Comparison of ENCODE assay signal across 22 mouse cellular contexts in the genomic region with DNA sequence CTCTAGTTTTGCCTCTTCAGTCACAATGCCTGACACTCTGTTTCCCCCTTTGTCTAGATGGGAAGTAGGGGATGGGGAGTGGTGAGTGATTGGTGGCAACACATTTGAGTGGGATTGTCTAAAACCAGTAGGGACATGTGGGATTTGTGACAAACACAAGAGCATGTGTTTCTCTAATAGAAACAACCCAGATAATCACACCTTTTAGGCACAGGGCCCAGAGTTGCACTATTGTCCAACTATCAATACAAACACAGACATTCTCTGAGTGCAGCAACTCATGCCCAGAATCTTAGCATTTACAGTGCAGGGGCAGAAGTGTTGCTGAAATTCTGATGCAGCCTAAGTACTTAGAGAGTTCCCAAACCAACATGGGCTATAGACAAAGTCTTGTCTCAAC.
A peak's percentile ranks its signal among the peaks of the same experiment; 100 is the strongest.
DNase-seq lines count a peak whose midpoint lies in the region; ATAC-seq and TF ChIP-seq lines count a peak whose summit lies in the region.
"Had no signal": no experiment of that assay in that cellular context is flagged by ENCODE, and none has a peak within 500 bp of the region (broad histone marks: within the 10 kb centered on the region; RNA-seq: fewer than 3 reads in every experiment).

No protein-coding gene starts in this region.

- no peaks in the 10 kb centered on the region for H3K27me3 ChIP-seq in forebrain, embryonic 14.5 days (replicated peaks; ENCODE audit: control insufficient read depth, insufficient read depth, low read length)
- no peaks in the 10 kb centered on the region for H3K27me3 ChIP-seq in forebrain, embryonic 10.5 days (ENCODE audit: poor library complexity, severe bottlenecking)
- no peaks in the 10 kb centered on the region for H3K27me3 ChIP-seq in midbrain, embryonic 11.5 days (ENCODE audit: control insufficient read depth, insufficient read depth, low read length)
- H3K27me3 ChIP-seq in midbrain, embryonic 15.5 days (replicated peaks): no peaks in the 10 kb centered on the region
- H3K27me3 ChIP-seq: embryonic facial prominence, embryonic 13.5 days; embryonic facial prominence, embryonic 15.5 days; forebrain, embryonic 15.5 days; Patski had no signal

- H3K9me3 ChIP-seq in forebrain, embryonic 14.5 days (replicated peaks; ENCODE audit: control insufficient read depth, low read length): no peaks in the 10 kb centered on the region
- H3K9me3 ChIP-seq in forebrain, embryonic 10.5 days: no peaks in the 10 kb centered on the region
- H3K9me3 ChIP-seq in midbrain, embryonic 11.5 days (ENCODE audit: control insufficient read depth, low read length): no peaks in the 10 kb centered on the region
- no peaks in the 10 kb centered on the region for H3K9me3 ChIP-seq in midbrain, embryonic 15.5 days
- H3K9me3 ChIP-seq: embryonic facial prominence, embryonic 13.5 days; embryonic facial prominence, embryonic 15.5 days; forebrain, embryonic 15.5 days had no signal

- no peak overlapping the region for H3K9ac ChIP-seq in forebrain, embryonic 14.5 days (ENCODE audit: low read length)
- H3K9ac ChIP-seq in midbrain, embryonic 11.5 days (ENCODE audit: low read length): no peak overlapping the region
- no peak overlapping the region for H3K9ac ChIP-seq in midbrain, embryonic 15.5 days
- H3K9ac ChIP-seq: embryonic facial prominence, embryonic 13.5 days; embryonic facial prominence, embryonic 15.5 days; forebrain, embryonic 15.5 days had no signal

- no peak for TF ChIP-seq CTCF in brain, embryonic 14.5 days (IDR thresholded peaks at IDR 0.05; ENCODE audit: borderline replicate concordance, extremely low read depth, insufficient read depth, insufficient read length)

- H3K4me3 ChIP-seq in forebrain, embryonic 14.5 days (ENCODE audit: low read depth, low read length): no peak overlapping the region
- no peak overlapping the region for H3K4me3 ChIP-seq in forebrain, embryonic 10.5 days
- H3K4me3 ChIP-seq in midbrain, embryonic 11.5 days (ENCODE audit: low read depth, low read length): no peak overlapping the region
- H3K4me3 ChIP-seq in midbrain, embryonic 15.5 days: no peak overlapping the region
- H3K4me3 ChIP-seq: embryonic facial prominence, embryonic 13.5 days; embryonic facial prominence, embryonic 15.5 days; erythroblast, embryonic 14.5 days; forebrain, embryonic 15.5 days had no signal

- peaks cover 4% of the 10 kb centered on the region; the same call in 1 of the 2 replicates for H3K4me1 ChIP-seq in forebrain, embryonic 14.5 days (ENCODE audit: control insufficient read depth, insufficient read depth, low read length)
- peaks cover 22% of the 10 kb centered on the region for H3K4me1 ChIP-seq in forebrain, embryonic 10.5 days
- H3K4me1 ChIP-seq in midbrain, embryonic 11.5 days (ENCODE audit: control insufficient read depth, insufficient read depth, low read length): no peaks in the 10 kb centered on the region
- peaks cover 7% of the 10 kb centered on the region for H3K4me1 ChIP-seq in midbrain, embryonic 15.5 days
- H3K4me1 ChIP-seq: embryonic facial prominence, embryonic 13.5 days; embryonic facial prominence, embryonic 15.5 days had no signal

- H3K27ac ChIP-seq in forebrain, embryonic 14.5 days (ENCODE audit: low read depth, low read length): no peak overlapping the region
- no peak overlapping the region for H3K27ac ChIP-seq in forebrain, embryonic 10.5 days
- H3K27ac ChIP-seq in midbrain, embryonic 11.5 days (ENCODE audit: low read depth, low read length): no peak overlapping the region
- H3K27ac ChIP-seq in midbrain, embryonic 15.5 days: no peak overlapping the region
- H3K27ac ChIP-seq: embryonic facial prominence, embryonic 13.5 days; embryonic facial prominence, embryonic 15.5 days; forebrain, embryonic 15.5 days had no signal

- DNase-seq in forebrain, embryonic 14.5 days (ENCODE audit: low spot score): peak; percentile 38
- no peak for DNase-seq in forebrain, embryonic 10.5 days (ENCODE audit: extremely low spot score, low spot score)
- peak; percentile 62 for DNase-seq in midbrain, embryonic 11.5 days (ENCODE audit: low spot score, missing footprints)
- DNase-seq in brain, embryonic 14.5 days (ENCODE audit: low read depth): peak; percentile 57
- no peak for DNase-seq in adrenal gland, postnatal 10 days
- no peak for DNase-seq in adrenal gland, postnatal 4 days (ENCODE audit: low spot score in 2 of 2)
- DNase-seq: adrenal gland, adult 8-10 months; adrenal gland, postnatal 25 days; cerebellum, adult 11 months; cerebellum, adult 18-20 months; cerebellum, adult 8-10 months; cerebellum, adult 9-11 months; cerebellum, postnatal 14 days; cerebellum, postnatal 36 days; embryo, embryonic 11 days had no signal

- H3K4me2 ChIP-seq in forebrain, embryonic 14.5 days (ENCODE audit: low read length): no peak overlapping the region
- no peak overlapping the region for H3K4me2 ChIP-seq in midbrain, embryonic 11.5 days
- H3K4me2 ChIP-seq in midbrain, embryonic 15.5 days: no peak overlapping the region
- H3K4me2 ChIP-seq: embryonic facial prominence, embryonic 13.5 days; embryonic facial prominence, embryonic 15.5 days; forebrain, embryonic 15.5 days had no signal

- peak; percentile 18; the same call in 1 of the 2 replicates for ATAC-seq in forebrain, embryonic 14.5 days
- no peak for ATAC-seq in midbrain, embryonic 11.5 days (ENCODE audit: low FRiP score)
- no peak for ATAC-seq in midbrain, embryonic 15.5 days (replicated peaks)
- ATAC-seq: activated CD4-positive, CD25-positive, alpha-beta regulatory T cell, adult 4 months; forebrain, embryonic 15.5 days; Patski had no signal

- no peaks in the 10 kb centered on the region for H3K36me3 ChIP-seq in forebrain, embryonic 14.5 days (ENCODE audit: control insufficient read depth, insufficient read depth, low read length)
- no peaks in the 10 kb centered on the region for H3K36me3 ChIP-seq in forebrain, embryonic 10.5 days (replicated peaks)
- H3K36me3 ChIP-seq in midbrain, embryonic 11.5 days (ENCODE audit: control insufficient read depth, insufficient read depth, low read length): no peaks in the 10 kb centered on the region
- no peaks in the 10 kb centered on the region for H3K36me3 ChIP-seq in midbrain, embryonic 15.5 days (replicated peaks)
- H3K36me3 ChIP-seq: embryonic facial prominence, embryonic 13.5 days; embryonic facial prominence, embryonic 15.5 days; forebrain, embryonic 15.5 days had no signal

- no peak for TF ChIP-seq POLR2A in brain, embryonic 14.5 days (IDR thresholded peaks at IDR 0.05; ENCODE audit: borderline replicate concordance, extremely low read depth, insufficient read depth, insufficient read length, poor library complexity, severe bottlenecking)

Comparison
In these comparisons a context has a peak if more than half of its experiments do, and no peak if none do; other contexts are left out.
1. DNase-seq: peak in forebrain, embryonic 14.5 days (single experiment), midbrain, embryonic 11.5 days (single experiment) and brain, embryonic 14.5 days (single experiment); none in forebrain, embryonic 10.5 days (single experiment), adrenal gland, postnatal 10 days (single experiment) and adrenal gland, postnatal 4 days (0 of 2).